Mouse (Mus musculus): Measurements from ENCODE around the gene Pphln1. TPM values are rescaled to one million over a fixed set of nuclear protein-coding genes. Genes with fewer than 3 reads are reported as not detected.
A peak's percentile ranks its signal among the peaks of the same experiment; 100 is the strongest.

Pphln1 gene
- polyA plus RNA-seq, 1 experiment from 2014 or later: 37.0 TPM

- 59% methylated on average over 5 of the region's 5 CpGs for WGBS
- H3K4me3 ChIP-seq (ENCODE audit: low read length): no peak overlapping the region
- H3K27ac ChIP-seq (ENCODE audit: low read length): no peak overlapping the region
- no peaks in the 10 kb centered on the region for H3K9me3 ChIP-seq (replicated peaks; ENCODE audit: control insufficient read depth, low read length)
- H3K9ac ChIP-seq (ENCODE audit: low read length): no peak overlapping the region
- H3K27me3 ChIP-seq (ENCODE audit: control insufficient read depth, insufficient read depth, low read length): no peaks in the 10 kb centered on the region
- no peak for ATAC-seq (replicated peaks; ENCODE audit: extremely low read depth, insufficient read depth, low FRiP score)
- no peaks in the 10 kb centered on the region for H3K4me1 ChIP-seq (ENCODE audit: control insufficient read depth, insufficient read depth, low read length)
- H3K4me2 ChIP-seq (ENCODE audit: low read depth, low read length): no peak overlapping the region
- H3K36me3 ChIP-seq (ENCODE audit: control insufficient read depth, insufficient read depth): peaks cover 10% of the 10 kb centered on the region
These were observed 16.8 kb upstream of the Pphln1 start for GRCm38 (mm10) chr15:93381337-93381736.

GRCm38 (mm10) chr15:93397269-93397668 lies 881 bp upstream of the Pphln1 start:
- Histone ChIP-seq H3K36me3 (ENCODE audit: control insufficient read depth, insufficient read depth) (peaks cover 8% of the 10 kb centered on the region; the same call in 1 of the 2 replicates), H3K4me1 (ENCODE audit: control insufficient read depth, insufficient read depth, low read length) (peaks cover 24% of the 10 kb centered on the region), H3K27me3 (ENCODE audit: control insufficient read depth, insufficient read depth, low read length) (no peaks in the 10 kb centered on the region), H3K4me2 (ENCODE audit: low read depth, low read length) (peak overlapping the region; percentile 75), H3K9me3 (replicated peaks; ENCODE audit: control insufficient read depth, low read length) (no peaks in the 10 kb centered on the region), H3K4me3 (ENCODE audit: low read length) (peak overlapping the region; percentile 97), H3K27ac (ENCODE audit: low read length) (no peak overlapping the region), H3K9ac (ENCODE audit: low read length) (peak overlapping the region; percentile 95)
- WGBS: 1% methylated on average over 11 of the region's 11 CpGs
- ATAC-seq (replicated peaks; ENCODE audit: extremely low read depth, insufficient read depth, low FRiP score): no peak

- Histone ChIP-seq H3K27ac (ENCODE audit: low read length) (peak overlapping the region; percentile 91), H3K4me2 (ENCODE audit: low read depth, low read length) (peak overlapping the region; percentile 81), H3K9me3 (replicated peaks; ENCODE audit: control insufficient read depth, low read length) (no peaks in the 10 kb centered on the region), H3K4me3 (ENCODE audit: low read length) (peak overlapping the region; percentile 97), H3K4me1 (ENCODE audit: control insufficient read depth, insufficient read depth, low read length) (peaks cover 24% of the 10 kb centered on the region), H3K27me3 (ENCODE audit: control insufficient read depth, insufficient read depth, low read length) (no peaks in the 10 kb centered on the region), H3K36me3 (ENCODE audit: control insufficient read depth, insufficient read depth) (peaks cover 8% of the 10 kb centered on the region; the same call in 1 of the 2 replicates), H3K9ac (ENCODE audit: low read length) (peak overlapping the region; percentile 95)
- no peak for ATAC-seq (replicated peaks; ENCODE audit: extremely low read depth, insufficient read depth, low FRiP score)
- 4% methylated on average over 36 of the region's 36 CpGs for WGBS
These were observed 770 bp downstream of the Pphln1 start for GRCm38 (mm10) chr15:93398699-93399540.

- Histone ChIP-seq H3K27me3 (ENCODE audit: control insufficient read depth, insufficient read depth, low read length) (no peaks in the 10 kb centered on the region), H3K4me2 (ENCODE audit: low read depth, low read length) (no peak overlapping the region), H3K36me3 (ENCODE audit: control insufficient read depth, insufficient read depth) (no peaks in the 10 kb centered on the region; the same call in 1 of the 2 replicates), H3K9ac (ENCODE audit: low read length) (no peak overlapping the region), H3K27ac (ENCODE audit: low read length) (no peak overlapping the region), H3K9me3 (replicated peaks; ENCODE audit: control insufficient read depth, low read length) (no peaks in the 10 kb centered on the region), H3K4me1 (ENCODE audit: control insufficient read depth, insufficient read depth, low read length) (peaks cover 24% of the 10 kb centered on the region), H3K4me3 (ENCODE audit: low read length) (no peak overlapping the region)
- no peak for ATAC-seq (replicated peaks; ENCODE audit: extremely low read depth, insufficient read depth, low FRiP score)
- 50% methylated on average over 4 of the region's 4 CpGs for WGBS
These were observed 3.3 kb downstream of the Pphln1 start for GRCm38 (mm10) chr15:93401446-93401845.

- H3K4me2 ChIP-seq (ENCODE audit: low read depth, low read length): no peak overlapping the region
- H3K4me1 ChIP-seq (ENCODE audit: control insufficient read depth, insufficient read depth, low read length): peaks cover 17% of the 10 kb centered on the region
- 93% methylated on average over 2 of the region's 2 CpGs for WGBS
- ATAC-seq (replicated peaks; ENCODE audit: extremely low read depth, insufficient read depth, low FRiP score): no peak
- H3K27me3 ChIP-seq (ENCODE audit: control insufficient read depth, insufficient read depth, low read length): no peaks in the 10 kb centered on the region
- no peak overlapping the region for H3K4me3 ChIP-seq (ENCODE audit: low read length)
- H3K36me3 ChIP-seq (ENCODE audit: control insufficient read depth, insufficient read depth): no peaks in the 10 kb centered on the region; the same call in 1 of the 2 replicates
- no peaks in the 10 kb centered on the region for H3K9me3 ChIP-seq (replicated peaks; ENCODE audit: control insufficient read depth, low read length)
- no peak overlapping the region for H3K27ac ChIP-seq (ENCODE audit: low read length)
- H3K9ac ChIP-seq (ENCODE audit: low read length): no peak overlapping the region
These were observed 4.6 kb downstream of the Pphln1 start for GRCm38 (mm10) chr15:93402730-93403129.

GRCm38 (mm10) chr15:93404849-93405248 lies 6.7 kb downstream of the Pphln1 start:
- H3K4me2 ChIP-seq (ENCODE audit: low read depth, low read length): no peak overlapping the region
- H3K4me1 ChIP-seq (ENCODE audit: control insufficient read depth, insufficient read depth, low read length): peaks cover 6% of the 10 kb centered on the region
- H3K36me3 ChIP-seq (ENCODE audit: control insufficient read depth, insufficient read depth): no peaks in the 10 kb centered on the region; the same call in 1 of the 2 replicates
- H3K9ac ChIP-seq (ENCODE audit: low read length): no peak overlapping the region
- no peak for ATAC-seq (replicated peaks; ENCODE audit: extremely low read depth, insufficient read depth, low FRiP score)
- no peaks in the 10 kb centered on the region for H3K9me3 ChIP-seq (replicated peaks; ENCODE audit: control insufficient read depth, low read length)
- no peak overlapping the region for H3K27ac ChIP-seq (ENCODE audit: low read length)
- H3K27me3 ChIP-seq (ENCODE audit: control insufficient read depth, insufficient read depth, low read length): no peaks in the 10 kb centered on the region
- no peak overlapping the region for H3K4me3 ChIP-seq (ENCODE audit: low read length)

- H3K4me3 ChIP-seq (ENCODE audit: low read length): no peak overlapping the region
- H3K4me2 ChIP-seq (ENCODE audit: low read depth, low read length): no peak overlapping the region
- H3K27me3 ChIP-seq (ENCODE audit: control insufficient read depth, insufficient read depth, low read length): no peaks in the 10 kb centered on the region
- ATAC-seq (replicated peaks; ENCODE audit: extremely low read depth, insufficient read depth, low FRiP score): no peak
- H3K27ac ChIP-seq (ENCODE audit: low read length): no peak overlapping the region
- H3K36me3 ChIP-seq (ENCODE audit: control insufficient read depth, insufficient read depth): no peaks in the 10 kb centered on the region; the same call in 1 of the 2 replicates
- H3K9ac ChIP-seq (ENCODE audit: low read length): no peak overlapping the region
- H3K9me3 ChIP-seq (replicated peaks; ENCODE audit: control insufficient read depth, low read length): no peaks in the 10 kb centered on the region
- H3K4me1 ChIP-seq (ENCODE audit: control insufficient read depth, insufficient read depth, low read length): peaks cover 4% of the 10 kb centered on the region; the same call in 1 of the 2 replicates
- WGBS: 82% methylated on average over 7 of the region's 7 CpGs
These were observed 7.4 kb downstream of the Pphln1 start for GRCm38 (mm10) chr15:93405446-93405986.

- no peak for ATAC-seq (replicated peaks; ENCODE audit: extremely low read depth, insufficient read depth, low FRiP score)
- Histone ChIP-seq H3K4me1 (ENCODE audit: control insufficient read depth, insufficient read depth, low read length) (0 out of 2 replicates have a peak, but pooled peaks cover 2% of the 10 kb centered on the region), H3K27me3 (ENCODE audit: control insufficient read depth, insufficient read depth, low read length) (no peaks in the 10 kb centered on the region), H3K9ac (ENCODE audit: low read length) (no peak overlapping the region), H3K27ac (ENCODE audit: low read length) (no peak overlapping the region), H3K4me3 (ENCODE audit: low read length) (no peak overlapping the region), H3K4me2 (ENCODE audit: low read depth, low read length) (no peak overlapping the region), H3K9me3 (replicated peaks; ENCODE audit: control insufficient read depth, low read length) (no peaks in the 10 kb centered on the region), H3K36me3 (ENCODE audit: control insufficient read depth, insufficient read depth) (no peaks in the 10 kb centered on the region; the same call in none of the 2 replicates)
- 90% methylated on average over 5 of the region's 5 CpGs for WGBS
These were observed 8.3 kb downstream of the Pphln1 start for GRCm38 (mm10) chr15:93406492-93406891.

GRCm38 (mm10) chr15:93412445-93412844 lies 14.3 kb downstream of the Pphln1 start:
- no peak overlapping the region for H3K4me2 ChIP-seq (ENCODE audit: low read depth, low read length)
- H3K9ac ChIP-seq (ENCODE audit: low read length): no peak overlapping the region
- no peak overlapping the region for H3K27ac ChIP-seq (ENCODE audit: low read length)
- H3K4me3 ChIP-seq (ENCODE audit: low read length): no peak overlapping the region
- no peaks in the 10 kb centered on the region; the same call in 1 of the 2 replicates for H3K4me1 ChIP-seq (ENCODE audit: control insufficient read depth, insufficient read depth, low read length)
- WGBS: 91% methylated on average over 3 of the region's 3 CpGs
- H3K27me3 ChIP-seq (ENCODE audit: control insufficient read depth, insufficient read depth, low read length): no peaks in the 10 kb centered on the region
- H3K9me3 ChIP-seq (replicated peaks; ENCODE audit: control insufficient read depth, low read length): no peaks in the 10 kb centered on the region
- H3K36me3 ChIP-seq (ENCODE audit: control insufficient read depth, insufficient read depth): peaks cover 9% of the 10 kb centered on the region
- no peak for ATAC-seq (replicated peaks; ENCODE audit: extremely low read depth, insufficient read depth, low FRiP score)
